Mouse (Mus musculus): ENCODE data around the gene Ncoa4. TPM values are rescaled to one million over a fixed set of nuclear protein-coding genes. Genes with fewer than 3 reads are reported as not detected.
"Not testable (repeated sequence)": the region's sequence is repeated elsewhere in the genome, so short reads cannot be mapped to it uniquely, and the experiment has no call there.

The Ncoa4 gene
- total RNA-seq, 2 experiments from 2014 or later = 219 to 247 TPM

GRCm38 (mm10) chr14:32159150-32159670, 455 bp upstream of the Ncoa4 start:
- DNase-seq (ENCODE audit: low spot score in 2 of 2) = no peak

- no peak for DNase-seq (ENCODE audit: low spot score in 2 of 2)
Observed at GRCm38 (mm10) chr14:32160563-32160962, 898 bp downstream of the Ncoa4 start.

DNA sequence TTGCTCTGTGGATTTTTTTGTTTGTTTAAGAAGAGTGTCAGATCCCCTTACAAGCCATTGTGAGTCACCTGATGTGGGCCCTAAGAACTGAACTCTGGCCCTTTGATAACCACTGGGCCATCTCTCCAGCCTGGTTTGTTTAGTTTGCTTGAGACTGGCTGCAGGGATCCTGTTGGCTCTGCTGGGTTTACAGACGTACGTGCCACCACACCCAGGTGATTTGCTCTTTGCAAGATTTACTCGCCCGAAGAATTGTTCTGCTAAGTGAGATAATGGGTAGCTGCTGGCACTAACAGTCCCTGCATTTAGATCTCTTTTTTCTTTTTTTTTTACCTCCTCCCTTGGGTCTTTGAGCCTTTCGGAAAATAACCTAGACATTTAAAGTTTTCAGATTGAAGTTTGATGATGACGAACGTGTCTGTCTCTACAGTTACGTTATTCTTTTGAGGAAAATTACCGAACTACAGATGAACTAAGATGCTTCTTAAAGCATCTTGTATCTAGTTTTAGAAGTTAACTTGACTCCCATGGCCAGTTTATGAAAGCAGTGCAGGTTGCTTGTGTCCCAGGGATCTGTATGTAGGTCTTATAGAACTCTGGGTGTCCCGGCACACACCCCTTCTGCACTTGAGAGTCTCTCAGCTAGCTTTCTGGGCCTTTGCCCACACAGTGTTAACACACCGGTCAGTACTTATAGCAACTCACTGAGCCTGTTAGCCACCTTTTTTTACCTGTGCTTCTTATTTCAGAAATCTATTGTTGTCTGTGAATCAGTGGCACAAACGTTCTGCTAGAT, 1.6 kb downstream of the Ncoa4 start:
- no peak for DNase-seq (ENCODE audit: low spot score in 2 of 2)

- no peak for DNase-seq (ENCODE audit: low spot score in 2 of 2)
Observed at GRCm38 (mm10) chr14:32162231-32162630, 2.6 kb downstream of the Ncoa4 start.

- no peak for DNase-seq (ENCODE audit: low spot score in 2 of 2)
Observed at GRCm38 (mm10) chr14:32163203-32163888, 3.7 kb downstream of the Ncoa4 start.

- no peak for DNase-seq (ENCODE audit: low spot score in 2 of 2)
Observed at GRCm38 (mm10) chr14:32164173-32165051, 4.7 kb downstream of the Ncoa4 start.

DNA sequence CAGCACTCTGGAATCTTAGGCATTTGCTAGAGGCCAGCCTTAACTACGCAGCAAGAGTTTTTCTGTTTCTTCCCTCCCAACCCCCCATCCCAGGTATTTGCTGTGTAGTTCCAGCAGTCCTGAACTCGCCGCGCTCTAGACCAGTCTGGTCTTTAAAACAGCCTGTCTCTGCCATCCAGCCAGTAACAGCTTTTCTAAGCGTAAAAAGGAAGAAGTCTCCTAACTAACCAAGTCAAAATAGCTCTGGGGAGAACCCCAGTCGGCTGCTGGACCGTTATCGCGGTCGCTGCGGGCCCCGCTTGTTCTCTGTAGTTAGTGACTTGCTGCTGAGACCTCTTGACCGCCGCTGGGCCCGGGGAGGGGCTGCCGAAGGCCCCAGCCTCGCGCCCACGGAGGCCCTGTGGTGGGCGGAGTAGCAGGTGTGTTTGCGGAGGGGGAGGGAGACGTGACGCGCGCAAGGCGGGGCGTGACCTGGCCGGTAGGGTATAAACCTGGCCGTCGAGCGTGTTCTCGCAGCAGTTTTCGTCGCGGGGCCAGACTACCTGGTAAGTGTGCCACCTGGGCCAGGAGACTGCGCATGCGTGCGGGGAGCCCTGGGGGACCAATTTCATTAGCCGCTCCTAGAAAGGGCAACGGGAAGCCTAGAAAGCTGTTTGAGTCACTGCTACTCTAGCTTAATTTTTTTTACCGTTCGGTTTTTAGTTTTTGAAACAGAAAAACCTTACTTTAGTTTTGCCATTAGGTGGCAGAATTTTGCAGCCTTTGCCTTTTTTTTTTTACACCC, 5.8 kb downstream of the Ncoa4 start:
- DNase-seq (ENCODE audit: low spot score in 2 of 2) = peak; percentile 71 to 72

- DNase-seq (ENCODE audit: low spot score in 2 of 2) = no peak
Observed at GRCm38 (mm10) chr14:32166062-32166441, 6.4 kb downstream of the Ncoa4 start.

DNA sequence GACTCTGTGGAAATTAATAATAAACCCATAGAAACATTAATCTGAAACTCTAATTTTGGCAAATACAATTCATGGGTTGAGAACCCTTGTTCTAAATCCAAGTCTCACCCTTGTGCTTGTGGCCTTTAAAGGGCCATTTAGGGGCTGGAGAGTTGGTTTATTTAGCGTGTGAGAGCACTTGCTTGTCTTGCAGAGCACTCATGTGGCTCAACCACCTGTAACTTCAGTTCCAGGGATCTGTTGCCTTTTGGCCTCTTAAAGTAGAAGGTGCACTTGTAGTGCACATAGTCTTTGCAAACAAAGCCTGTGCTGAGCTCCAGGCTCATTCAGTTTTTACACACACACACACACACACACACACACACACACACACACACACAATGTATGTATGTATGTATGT, 7.2 kb downstream of the Ncoa4 start:
- no peak for DNase-seq (ENCODE audit: low spot score in 2 of 2)

- DNase-seq (ENCODE audit: low spot score in 2 of 2) = no peak
Observed at GRCm38 (mm10) chr14:32167326-32167725, 7.7 kb downstream of the Ncoa4 start.

- DNase-seq (ENCODE audit: low spot score in 2 of 2) = no peak
Observed at GRCm38 (mm10) chr14:32168653-32169231, 9.1 kb downstream of the Ncoa4 start.

DNA sequence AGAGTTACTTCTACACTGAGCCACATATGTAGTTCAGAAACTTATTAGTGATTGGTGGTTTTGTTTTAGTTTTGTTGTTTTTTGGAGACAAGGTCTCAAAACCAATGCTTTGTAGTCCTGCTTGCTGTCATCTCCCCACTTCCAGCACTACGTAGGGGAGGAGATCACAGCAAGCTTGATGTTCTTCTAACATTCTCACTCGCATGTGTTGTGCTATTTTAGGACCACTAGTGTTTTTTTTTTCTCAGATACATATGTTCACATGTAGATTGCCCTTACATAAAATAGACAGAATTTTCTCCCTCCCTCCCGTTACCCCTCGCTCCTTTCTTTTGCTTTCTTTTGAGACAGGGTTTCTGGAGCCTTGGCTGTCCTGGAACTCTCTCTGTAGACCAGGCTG, 10.5 kb downstream of the Ncoa4 start:
- DNase-seq (ENCODE audit: low spot score in 2 of 2) = no peak

- DNase-seq (ENCODE audit: low spot score in 2 of 2) = no peak
Observed at GRCm38 (mm10) chr14:32175310-32175709, 15.6 kb downstream of the Ncoa4 start.

DNA sequence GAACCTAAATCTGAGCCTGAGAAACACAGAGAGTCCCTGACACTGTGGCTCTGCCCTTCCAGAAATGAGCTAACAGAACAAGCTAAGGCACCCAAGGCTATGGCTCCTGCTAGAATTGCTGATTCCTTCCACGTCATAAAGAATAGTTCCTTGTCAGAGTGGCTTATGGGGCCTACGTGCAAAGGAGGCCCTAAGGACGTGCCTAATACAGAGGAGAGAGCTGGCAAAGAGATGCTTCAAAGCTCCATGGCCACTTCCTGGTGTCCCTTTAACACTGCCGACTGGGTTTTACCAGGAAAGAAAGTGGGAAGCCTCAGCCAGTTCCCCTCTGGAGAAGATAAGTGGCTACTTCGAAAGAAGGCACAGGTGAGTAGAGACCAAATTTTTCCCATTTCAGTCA, 16.9 kb downstream of the Ncoa4 start:
- DNase-seq (ENCODE audit: low spot score in 2 of 2) = not testable (repeated sequence)

GRCm38 (mm10) chr14:32179393-32180195, 19.9 kb downstream of the Ncoa4 start:
- no peak for DNase-seq (ENCODE audit: low spot score in 2 of 2)

GRCm38 (mm10) chr14:32180861-32181260, 21.2 kb downstream of the Ncoa4 start:
- DNase-seq (ENCODE audit: low spot score in 2 of 2) = no peak

GRCm38 (mm10) chr14:32183846-32184245, 24.2 kb downstream of the Ncoa4 start:
- no peak for DNase-seq (ENCODE audit: low spot score in 2 of 2)

- no peak for DNase-seq (ENCODE audit: low spot score in 2 of 2)
Observed at GRCm38 (mm10) chr14:32190627-32191391, 31.1 kb downstream of the Ncoa4 start.

DNA sequence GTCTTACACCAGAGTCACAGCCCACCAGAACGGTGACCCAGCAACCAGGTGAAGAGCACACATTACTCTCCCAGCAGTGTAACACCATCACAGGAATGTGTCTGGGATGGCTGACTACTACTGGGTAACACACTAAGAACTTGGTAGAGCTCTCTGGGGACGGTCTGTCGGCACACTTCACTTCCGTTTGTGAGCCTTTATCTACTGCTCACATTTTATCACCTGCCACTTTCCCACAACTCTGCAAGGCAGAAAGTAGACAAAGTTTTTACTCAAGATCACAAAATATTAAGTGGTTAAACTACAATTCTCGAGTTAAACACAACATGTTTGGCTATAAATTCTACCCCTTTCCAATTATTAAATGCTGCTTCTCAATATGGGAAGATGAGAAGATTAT, 32.3 kb downstream of the Ncoa4 start:
- DNase-seq (ENCODE audit: low spot score in 2 of 2) = no peak

All from adrenal gland, adult 18-20 months (tissue).